In the genomic region with DNA sequence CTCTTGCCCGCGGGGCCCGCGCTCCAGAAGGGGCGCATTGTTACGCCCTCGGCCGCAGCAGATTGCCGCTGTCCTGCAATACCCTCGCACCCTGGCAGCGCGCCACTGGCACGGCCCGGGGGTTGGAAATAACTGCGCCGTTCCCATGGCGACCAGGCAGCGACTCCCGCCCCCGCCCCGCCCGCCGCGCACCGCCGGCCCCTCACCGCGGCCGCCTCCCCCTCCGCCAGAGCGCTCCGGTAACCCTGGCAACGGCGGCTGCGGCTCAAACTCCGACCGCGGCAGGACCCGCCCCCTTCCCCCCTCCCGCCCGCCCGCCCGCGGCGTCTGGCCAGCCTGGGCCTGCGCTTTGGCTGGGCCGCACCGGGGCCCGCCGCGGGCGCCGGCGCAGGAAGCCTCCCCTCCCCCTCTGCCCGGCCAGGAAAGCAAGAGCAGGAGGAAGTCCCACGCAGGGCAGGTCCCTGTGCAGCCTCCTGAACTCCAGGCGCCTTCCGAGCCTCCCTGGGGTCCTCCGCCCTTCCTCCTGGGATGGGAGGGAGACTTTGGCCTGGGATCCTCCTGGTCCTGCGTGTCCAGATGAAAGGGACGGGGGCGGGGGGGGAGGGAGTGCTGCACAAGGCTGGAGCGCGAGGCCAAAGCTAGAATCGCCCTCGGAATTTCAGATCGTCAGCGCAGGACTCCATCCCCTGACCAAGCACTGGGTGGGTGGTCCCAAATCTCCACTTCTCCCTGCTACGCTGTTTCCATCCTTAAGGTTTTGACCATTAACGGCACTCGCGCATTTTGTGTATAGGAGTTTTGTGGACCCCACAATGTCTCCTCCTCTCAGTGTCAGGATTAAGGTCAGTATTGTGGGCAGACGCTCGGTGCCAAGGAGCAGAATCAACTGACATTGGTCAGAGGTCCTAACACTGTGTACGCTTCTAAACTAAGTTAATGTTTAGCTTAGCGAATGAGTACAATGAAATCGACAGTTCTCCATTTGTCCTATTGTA, we compare ENCODE assay signal across 7 mouse cellular contexts. TPM values are rescaled to one million over a fixed set of nuclear protein-coding genes. Genes with fewer than 3 reads are reported as not detected.
DNase-seq lines count a peak whose midpoint lies in the region; ATAC-seq lines count a peak whose summit lies in the region.

No protein-coding gene starts in this region.

- H3K4me2 ChIP-seq in limb, embryonic 12.5 days, result peak overlapping the region; percentile 71
- peak overlapping the region; percentile 66 for H3K4me2 ChIP-seq in midbrain, embryonic 14.5 days (ENCODE audit: low read length)

- ATAC-seq in granulocyte monocyte progenitor cell, adult 5-6 weeks (replicated peaks; ENCODE audit: poor library complexity, severe bottlenecking), result peak; percentile 77
- peak; percentile 92 for ATAC-seq in limb, embryonic 12.5 days (ENCODE audit: insufficient number of reproducible peaks, insufficient read depth, low FRiP score, low TSS enrichment, low read depth)
- ATAC-seq in midbrain, embryonic 14.5 days (ENCODE audit: low FRiP score, low TSS enrichment), result peak; percentile 94

- H3K9ac ChIP-seq in limb, embryonic 12.5 days (replicated peaks), result peak overlapping the region; percentile 71
- H3K9ac ChIP-seq in midbrain, embryonic 14.5 days (replicated peaks; ENCODE audit: low read length), result peak overlapping the region; percentile 68

- H3K9me3 ChIP-seq in limb, embryonic 12.5 days, result no peaks in the 10 kb centered on the region
- H3K9me3 ChIP-seq in midbrain, embryonic 14.5 days (ENCODE audit: control insufficient read depth, low read length), result no peaks in the 10 kb centered on the region

- peak overlapping the region; percentile 99 for H3K27ac ChIP-seq in limb, embryonic 12.5 days
- peak overlapping the region; percentile 99 for H3K27ac ChIP-seq in midbrain, embryonic 14.5 days (replicated peaks; ENCODE audit: low read depth, low read length)

- DNase-seq in adrenal gland, adult 2 months, result peak; percentile 97
- peak; percentile 94 for DNase-seq in embryo, embryonic 10.5 days (ENCODE audit: low spot score)
- DNase-seq in kidney, adult 11 months, result peak; percentile 94
- peak; percentile 97 for DNase-seq in midbrain, embryonic 14.5 days
- peak; percentile 60 for DNase-seq in spleen, adult 12 weeks (ENCODE audit: low spot score)

- H3K36me3 ChIP-seq in limb, embryonic 12.5 days, result no peaks in the 10 kb centered on the region
- no peaks in the 10 kb centered on the region for H3K36me3 ChIP-seq in midbrain, embryonic 14.5 days (ENCODE audit: control insufficient read depth, insufficient read depth, low read length)

- under 1% methylated on average over 70 of the region's 77 CpGs for WGBS in limb, embryonic 12.5 days
- 2% methylated on average over 74 of the region's 77 CpGs for WGBS in midbrain, embryonic 14.5 days

- H3K4me1 ChIP-seq in limb, embryonic 12.5 days (replicated peaks), result peaks cover 64% of the 10 kb centered on the region
- peaks cover 50% of the 10 kb centered on the region for H3K4me1 ChIP-seq in midbrain, embryonic 14.5 days (ENCODE audit: control insufficient read depth, insufficient read depth, low read length)

- H3K4me3 ChIP-seq in limb, embryonic 12.5 days (replicated peaks), result peak overlapping the region; percentile 44
- peak overlapping the region; percentile 33 for H3K4me3 ChIP-seq in midbrain, embryonic 14.5 days (replicated peaks; ENCODE audit: low read depth, low read length)

- no peaks in the 10 kb centered on the region for H3K27me3 ChIP-seq in limb, embryonic 12.5 days
- no peaks in the 10 kb centered on the region for H3K27me3 ChIP-seq in midbrain, embryonic 14.5 days (ENCODE audit: control insufficient read depth, insufficient read depth, low read length)

RNA-seq across cellular contexts. Expression of gene Ier5, which starts 15.9 kb away (rescaled TPM):
- 10 to 100 TPM in 1 of 2 experiments, 1 to 10 TPM in 1; 6.3 to 10.7 TPM for total RNA-seq in adrenal gland, adult 2 months (2021)
- 13.9 and 21.4 TPM in 2 replicates for polyA plus RNA-seq in adrenal gland, adult 2 months (2012; rRNA removed)
- 0.32 and 2.9 TPM in 2 replicates for total RNA-seq in granulocyte monocyte progenitor cell, adult 5-6 weeks (2014; fragmentation: Nextera tagmentation)
- total RNA-seq in granulocyte monocyte progenitor cell, adult 5-6 weeks (2017), result 3.2 and 4.4 TPM in 2 replicates
- 15.8 and 16.1 TPM in 2 replicates for polyA plus RNA-seq in limb, embryonic 12.5 days (2016; fragmentation: Nextera tagmentation; extraction: Ambion mirVana)
- 13.4 TPM in 2 replicates for polyA plus RNA-seq in midbrain, embryonic 14.5 days (2014; fragmentation: Nextera tagmentation; extraction: Ambion mirVana)

Comparison
In these comparisons a context has a peak if more than half of its experiments do, and no peak if none do; other contexts are left out.
1. Peak in every context shown above with its lines: DNase-seq, ATAC-seq, H3K4me3 ChIP-seq and H3K27ac ChIP-seq.